Mouse (Mus musculus) adrenal gland, postnatal 14 days (tissue): Measurements from ENCODE around the gene Hypm. TPM values are rescaled to one million over a fixed set of nuclear protein-coding genes. Genes with fewer than 3 reads are reported as not detected.

Source experiments
- DNase-seq: peaks from one replicate; pipeline ENCODE4 v3.0.0; 2021; ENCODE audit warnings: mixed read lengths
- long read RNA-seq, 2 experiments: library from polyadenylated mRNA; stranded (forward); transcript quantifications; one replicate each; pipeline ENCODE4 v2.0.0; 2021
- total RNA-seq: library from RNA; stranded (reverse); gene quantifications from 2 replicates; pipeline ENCODE4 v1.2.3, GENCODE M21; 2021

Hypm gene
- total RNA-seq: not detected in 2 replicates
- long read RNA-seq, experiment 1: 0 reads
- long read RNA-seq, experiment 2: 0 reads

DNA sequence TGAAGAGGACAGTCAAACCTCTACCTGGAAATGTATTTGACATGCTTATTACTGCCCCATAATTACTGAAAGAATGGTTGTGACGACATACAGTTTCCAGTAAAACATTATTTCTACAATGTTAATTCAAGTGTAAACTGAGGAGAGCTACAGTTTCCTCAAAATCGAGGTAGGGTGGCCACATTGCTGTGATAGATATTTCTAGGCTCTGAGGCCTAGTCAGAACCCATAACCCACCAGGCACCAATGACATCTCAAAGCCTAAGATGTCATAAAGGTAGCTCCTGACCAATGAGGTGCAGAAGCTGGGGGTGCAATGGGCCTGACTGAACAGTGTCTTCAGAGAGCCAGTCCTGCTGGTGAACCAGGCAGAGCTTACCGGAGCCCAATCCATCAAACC lies at the start of gene Hypm:
TSS of gene Hypm (plus strand) at position 301 of the 400 bp plus-strand sequence.
- no peak for DNase-seq

- DNase-seq: no peak
These were observed 36.6 kb upstream of the Hypm start for GRCm38 (mm10) chrX:9810101-9810500.

GRCm38 (mm10) chrX:9812469-9812868 lies 34.3 kb upstream of the Hypm start:
- no peak for DNase-seq

- DNase-seq: no peak
These were observed 11.9 kb upstream of the Hypm start for GRCm38 (mm10) chrX:9834779-9835178.

- DNase-seq: no peak
These were observed 2.7 kb downstream of the Hypm start, which contains the start of gene H2al3 for GRCm38 (mm10) chrX:9849403-9849802. Gene H2al3 (plus strand): TSS chrX:9849703.

DNA sequence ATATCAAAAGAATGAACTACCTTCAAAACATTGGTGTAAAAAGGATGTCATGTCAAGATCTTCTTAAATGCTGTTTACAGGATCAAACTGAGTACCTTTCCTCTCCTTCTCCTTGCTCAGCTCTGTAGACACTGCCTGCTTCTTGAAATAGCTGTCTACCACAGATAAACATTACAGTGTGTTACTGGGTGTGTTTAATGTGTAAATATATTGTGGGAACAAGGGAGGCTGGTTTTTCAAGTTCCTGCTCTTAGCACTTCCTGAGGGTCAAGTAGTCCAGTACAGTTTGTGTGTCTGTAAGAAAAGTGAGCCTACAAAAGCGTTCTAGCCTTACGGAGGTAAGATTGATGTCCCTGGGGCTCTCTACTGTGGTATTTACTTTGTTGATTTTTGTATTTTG lies 15.1 kb downstream of the Hypm start:
- no peak for DNase-seq

- no peak for DNase-seq
These were observed 28.8 kb downstream of the Hypm start for GRCm38 (mm10) chrX:9875519-9875918.

- DNase-seq: no peak
These were observed 38.6 kb downstream of the Hypm start, which contains the start of gene Sytl5 for GRCm38 (mm10) chrX:9885322-9885721. Gene Sytl5 (plus strand): TSS chrX:9885622.

Other genes starting within 250 kb of the Hypm start
- gene Dynlt3, start 183.9 kb upstream of the Hypm start, total RNA-seq: 117 and 134 TPM in 2 replicates
- not detected in 2 replicates for gene H2al3, start 2.8 kb downstream of the Hypm start, total RNA-seq
- gene Sytl5, start 38.7 kb downstream of the Hypm start, total RNA-seq: 2.7 and 3.1 TPM in 2 replicates